Mouse (Mus musculus): ENCODE data around the gene Ctrb1.
A peak's percentile ranks its signal among the peaks of the same experiment; 100 is the strongest.

The Ctrb1 gene

DNA sequence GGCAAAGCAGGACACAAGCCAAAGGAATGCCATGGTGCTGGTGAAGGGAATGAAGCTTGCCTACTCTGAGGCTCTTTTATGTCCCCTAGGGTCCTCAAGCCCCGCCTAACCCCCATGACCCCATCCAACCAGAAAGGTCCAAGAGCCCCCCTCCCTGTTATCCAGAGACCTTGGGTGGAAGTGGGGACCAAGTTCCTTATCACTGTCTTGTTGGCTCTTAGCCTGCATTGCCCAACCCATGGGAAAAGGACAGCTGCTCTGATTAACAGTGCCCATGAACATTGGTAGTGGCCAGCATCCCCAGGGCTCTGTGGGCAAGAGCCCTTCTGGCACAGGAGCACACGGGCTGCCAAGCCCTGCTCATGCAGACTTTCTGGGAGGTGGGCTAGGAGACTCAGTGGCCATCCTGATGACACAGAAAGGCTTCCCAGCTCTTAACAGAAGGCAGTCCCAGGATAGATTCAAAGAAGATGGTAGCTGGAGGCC is at the start of gene Ctrb1:
TSS of gene Ctrb1 (minus strand) at position 51 of the 486 bp plus-strand sequence.
- no peak for DNase-seq

DNA sequence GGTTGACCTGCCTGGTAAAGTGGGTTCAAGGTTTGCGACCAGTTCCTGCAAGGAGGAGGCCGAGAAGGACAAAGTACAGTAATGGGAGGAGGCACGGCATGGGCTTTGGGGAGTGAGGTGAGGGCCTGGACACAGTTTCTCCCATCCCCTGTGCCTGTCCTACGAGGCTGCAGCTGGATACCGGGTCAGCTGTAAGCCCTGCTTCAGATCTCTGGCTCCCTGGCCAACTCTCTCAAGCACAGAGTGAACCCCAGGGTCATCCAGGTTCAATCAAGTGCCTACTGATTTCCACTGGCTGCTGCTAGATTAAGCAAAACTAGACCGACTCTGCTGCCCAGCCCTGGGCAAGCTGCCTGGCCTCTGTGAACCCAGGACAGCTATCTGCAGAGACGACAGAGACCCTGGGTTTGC is 49.5 kb upstream of the Ctrb1 start:
- DNase-seq, result peak; percentile 22 to 33

DNA sequence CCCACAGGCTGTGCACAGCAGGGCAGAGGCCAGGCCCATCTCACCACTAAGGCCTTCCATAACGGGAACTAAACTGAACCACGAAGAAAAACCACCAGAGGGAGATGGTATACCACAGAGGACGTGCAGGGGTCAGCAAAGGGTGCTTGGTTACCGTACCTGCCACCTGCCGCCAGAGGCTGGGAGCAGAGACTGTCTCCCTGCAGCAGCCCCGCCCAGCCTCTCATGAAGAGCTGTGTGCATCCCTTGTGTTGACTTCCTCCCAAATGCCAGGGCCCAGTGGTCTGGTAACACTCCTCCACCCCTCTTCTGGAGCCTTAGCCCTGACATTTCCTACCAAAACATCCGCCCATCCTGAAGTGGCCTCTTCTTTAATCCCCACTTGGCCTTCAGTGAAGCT is 48.8 kb upstream of the Ctrb1 start:
- peak in 1 of 2 experiments; percentile 28 for DNase-seq

DNA sequence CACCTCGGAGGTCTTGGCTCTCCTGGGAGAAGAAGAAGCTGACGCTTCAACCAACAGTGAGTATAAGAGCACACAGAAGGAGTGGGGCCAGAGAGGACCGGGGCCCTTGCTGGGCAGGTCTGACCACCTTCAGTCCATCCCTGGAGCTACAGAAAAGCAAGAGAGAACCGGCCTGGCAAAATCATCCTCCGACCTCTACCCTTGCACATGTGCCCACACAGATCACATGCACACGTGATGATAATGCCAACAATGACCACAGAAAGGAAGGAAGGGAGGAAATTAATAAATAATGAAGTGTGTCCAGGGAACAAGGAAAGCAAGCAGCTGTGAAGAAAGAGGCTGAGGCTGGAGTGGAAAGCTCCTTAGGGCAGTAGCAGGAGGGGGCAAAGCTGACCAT is 48.1 kb upstream of the Ctrb1 start:
- DNase-seq, result peak in 1 of 2 experiments; percentile 18

DNA sequence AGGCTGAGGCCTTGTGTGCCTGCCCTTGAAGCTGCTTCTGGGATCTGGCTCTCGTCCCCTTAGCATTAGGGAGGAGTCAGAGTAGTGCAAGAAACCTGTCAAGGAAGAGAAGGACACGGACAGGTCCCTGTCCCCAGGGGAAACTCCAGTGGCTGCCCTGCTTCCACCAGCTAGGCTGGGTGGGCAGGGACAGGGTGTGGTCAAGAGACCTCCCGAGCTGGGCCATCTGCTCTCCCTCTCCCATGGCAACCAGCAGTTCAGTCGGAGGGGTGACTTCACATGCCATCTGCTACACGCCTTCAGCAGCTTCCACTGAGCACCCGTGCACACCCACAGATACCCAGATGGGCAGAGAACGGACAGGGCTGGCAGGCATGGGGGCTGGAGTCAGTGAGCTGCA is 45.5 kb upstream of the Ctrb1 start:
- DNase-seq, result peak; percentile 61 to 67

DNA sequence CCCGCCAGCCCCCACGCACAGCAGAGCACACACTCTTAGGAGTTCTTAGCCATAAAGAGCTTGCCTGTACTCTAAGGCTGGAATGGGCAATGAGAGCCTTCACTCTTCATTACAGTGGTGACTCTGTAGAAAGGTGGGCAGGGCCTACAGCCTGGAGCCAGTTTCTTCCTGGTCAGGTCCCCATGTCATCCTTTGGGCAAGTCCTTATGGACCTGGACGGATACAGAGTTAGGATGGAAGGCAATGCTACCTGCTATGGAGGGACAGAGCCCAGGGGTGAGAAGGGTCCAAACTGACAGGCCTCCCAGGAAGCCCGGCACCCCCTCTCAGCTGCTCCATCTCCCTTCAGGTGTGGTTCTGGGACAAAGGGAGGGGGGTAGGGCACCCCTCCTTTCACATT is 45.0 kb upstream of the Ctrb1 start:
- no peak for DNase-seq

DNA sequence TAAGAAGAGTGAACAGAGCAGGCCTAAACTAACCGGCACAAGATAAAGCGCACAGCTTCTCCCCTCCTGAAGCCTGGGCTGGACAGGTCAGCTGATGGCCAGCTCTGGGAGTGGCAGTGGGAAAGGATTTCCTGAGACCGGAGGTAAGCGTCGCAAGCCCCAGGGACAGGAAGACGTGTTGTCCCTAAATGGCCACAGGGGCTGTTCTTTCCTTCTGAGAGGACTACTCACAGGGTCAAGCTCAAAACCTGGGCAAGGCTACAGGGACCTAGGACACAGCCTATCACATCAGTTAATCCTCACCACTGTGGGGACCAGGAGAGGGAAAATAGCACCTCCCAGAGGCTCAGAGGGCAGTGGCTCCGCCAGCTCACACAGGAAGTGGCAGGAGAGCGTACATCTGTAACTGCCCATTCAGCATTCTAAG is 44.5 kb upstream of the Ctrb1 start:
- DNase-seq, result peak in 1 of 2 experiments; percentile 30

DNA sequence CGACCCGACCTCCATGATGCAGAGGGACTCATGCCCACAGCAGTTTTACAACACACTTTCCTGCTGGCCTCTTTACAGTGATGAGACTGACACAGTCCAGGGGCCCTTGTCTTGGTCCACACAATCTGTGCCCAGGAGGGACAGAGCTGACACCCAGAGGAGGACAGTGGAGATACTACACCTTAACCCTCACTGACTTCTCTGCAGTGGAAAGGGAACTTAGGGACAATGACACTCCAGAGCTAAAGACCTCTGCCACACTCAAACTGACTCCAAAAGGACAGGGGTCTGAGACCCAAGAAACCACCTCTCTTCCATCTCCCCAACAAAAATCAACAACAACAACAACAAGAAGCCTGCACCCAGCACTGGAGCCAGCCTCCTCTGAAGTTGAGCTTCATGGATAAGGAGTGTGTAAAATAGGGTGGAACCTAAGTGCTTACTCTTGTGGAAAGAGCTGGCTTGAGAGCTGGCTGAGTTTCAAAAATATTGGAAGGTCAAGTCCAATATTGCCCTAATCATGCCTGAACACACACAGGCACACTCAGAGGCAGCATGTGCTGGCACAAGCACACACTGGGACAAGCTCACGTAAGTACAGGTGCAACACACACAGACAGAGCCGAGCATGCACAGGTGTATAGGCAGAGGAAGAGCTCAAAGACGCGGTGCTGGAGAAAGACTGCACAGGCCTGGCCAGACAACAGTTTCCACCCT is 43.6 kb upstream of the Ctrb1 start:
- peak in 1 of 2 experiments; percentile 29 for DNase-seq

DNA sequence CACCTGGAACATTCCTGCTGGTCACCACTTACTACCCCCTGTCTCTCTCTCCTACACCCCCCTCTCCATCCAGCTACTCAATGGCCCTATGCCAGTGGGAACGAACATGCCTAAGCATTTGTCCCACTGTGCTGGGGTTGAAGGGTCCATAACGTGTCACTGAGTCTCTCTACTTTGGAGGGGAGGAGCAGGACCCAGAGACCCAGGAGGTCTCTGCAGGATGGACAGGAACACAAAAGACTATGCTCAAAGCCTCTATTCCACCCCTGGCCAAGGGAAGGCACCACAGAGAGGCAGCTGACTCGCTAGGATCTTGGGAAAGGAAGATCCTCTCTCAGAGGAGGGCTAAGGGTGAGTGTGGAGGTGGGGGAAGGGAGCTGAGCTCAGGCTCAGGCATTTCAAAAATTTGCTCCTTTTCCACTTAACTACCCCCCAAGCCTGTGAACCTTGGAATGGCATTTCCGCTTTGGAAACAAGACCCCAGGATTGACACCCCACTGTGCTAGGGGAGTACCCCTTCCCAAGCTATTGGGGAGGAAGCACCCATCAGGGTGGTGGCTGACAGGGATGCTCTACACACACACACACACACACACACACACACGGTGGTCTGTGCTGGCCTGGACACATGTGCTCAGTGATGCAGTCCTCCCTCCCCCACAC is 42.9 kb upstream of the Ctrb1 start:
- peak in 1 of 2 experiments; percentile 15 for DNase-seq

DNA sequence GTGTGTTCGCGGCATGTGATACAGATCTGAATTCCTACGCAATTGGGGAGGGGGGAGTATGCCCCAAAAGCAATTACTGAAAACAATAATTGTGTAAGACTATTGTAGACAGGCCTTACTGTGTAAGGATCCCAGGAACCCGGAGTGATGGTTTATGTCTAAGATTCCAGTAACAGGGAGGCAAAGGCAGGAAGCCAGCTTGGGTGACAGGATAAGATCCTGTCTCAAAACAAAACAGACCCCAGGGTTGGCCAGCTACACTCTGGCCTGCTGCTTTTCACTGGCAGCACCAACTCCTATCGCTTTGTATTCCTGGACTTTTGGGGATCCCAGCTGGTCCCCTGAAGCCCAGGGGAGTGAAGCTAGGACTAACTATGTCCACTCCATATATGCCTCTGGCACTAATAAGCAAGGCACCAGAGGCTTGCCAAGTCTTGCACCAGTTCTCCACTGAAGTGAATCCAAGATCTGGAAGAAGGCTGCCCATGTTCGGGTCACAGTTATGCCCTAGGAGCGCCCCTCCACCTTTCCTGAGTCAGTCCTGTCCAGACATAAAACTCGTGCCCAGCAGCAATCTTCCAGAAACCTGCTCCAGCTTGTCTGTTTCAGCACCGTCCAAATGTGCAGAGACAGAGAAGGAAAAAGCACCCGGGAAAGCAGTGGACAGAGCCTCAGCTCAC is 41.7 kb upstream of the Ctrb1 start:
- no peak for DNase-seq

DNA sequence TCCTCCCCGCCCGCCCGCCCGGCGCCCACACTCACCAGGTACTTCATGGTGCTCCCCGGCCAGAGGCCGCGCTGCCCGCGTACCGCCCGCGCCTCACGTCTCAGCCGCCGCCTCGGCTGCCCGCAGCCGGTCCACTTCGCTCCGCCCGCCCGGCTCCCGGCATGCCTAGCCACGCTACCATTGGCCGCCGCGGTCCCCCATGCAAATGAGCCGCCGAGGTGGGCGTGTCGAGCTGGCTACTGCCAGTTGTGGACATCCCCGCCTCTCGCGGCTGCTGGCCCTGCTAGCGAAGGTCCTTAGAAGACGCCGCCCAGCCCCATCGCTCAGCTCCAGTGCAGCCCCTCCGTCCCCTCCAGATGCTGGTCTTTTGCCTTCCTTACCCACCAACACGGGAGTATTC is 41.2 kb upstream of the Ctrb1 start:
- DNase-seq, result peak; percentile 96 to 97

DNA sequence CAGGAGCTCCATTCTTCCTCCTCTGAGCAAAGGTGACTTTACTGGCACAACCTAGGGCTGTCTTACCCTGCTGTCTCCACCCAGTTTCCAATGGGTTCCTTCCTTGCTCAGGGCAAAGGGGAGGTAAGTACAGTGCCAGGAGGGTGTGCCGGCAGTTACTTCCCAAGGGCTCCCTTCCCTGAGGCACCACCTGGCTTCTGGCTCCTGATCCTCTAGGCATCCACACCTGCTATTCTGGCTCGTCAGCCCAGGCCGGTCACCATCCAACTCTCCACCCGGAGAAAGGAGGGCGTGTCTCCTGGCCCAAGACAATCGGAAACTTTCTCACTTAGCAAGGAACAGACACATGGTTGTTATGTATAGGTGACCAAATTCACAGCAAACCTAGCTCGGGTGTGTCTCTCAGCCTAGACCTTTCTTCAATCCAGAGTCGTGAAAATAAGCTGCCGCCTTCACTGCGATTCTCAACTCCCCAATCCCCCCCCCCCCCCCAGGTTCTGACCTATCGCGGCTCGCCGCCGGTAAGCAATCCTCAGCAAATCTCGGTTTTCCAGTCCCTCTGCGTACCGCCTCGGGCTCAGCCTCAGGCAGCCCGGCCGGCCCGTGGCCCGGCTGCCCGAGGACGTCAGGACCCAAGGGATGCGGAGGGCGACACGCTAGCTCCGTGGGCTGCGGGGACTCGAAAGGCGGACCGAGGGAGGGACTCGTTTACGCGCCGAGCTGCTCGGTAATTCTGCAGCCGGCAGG is 40.6 kb upstream of the Ctrb1 start:
- peak; percentile 55 to 65 for DNase-seq

DNA sequence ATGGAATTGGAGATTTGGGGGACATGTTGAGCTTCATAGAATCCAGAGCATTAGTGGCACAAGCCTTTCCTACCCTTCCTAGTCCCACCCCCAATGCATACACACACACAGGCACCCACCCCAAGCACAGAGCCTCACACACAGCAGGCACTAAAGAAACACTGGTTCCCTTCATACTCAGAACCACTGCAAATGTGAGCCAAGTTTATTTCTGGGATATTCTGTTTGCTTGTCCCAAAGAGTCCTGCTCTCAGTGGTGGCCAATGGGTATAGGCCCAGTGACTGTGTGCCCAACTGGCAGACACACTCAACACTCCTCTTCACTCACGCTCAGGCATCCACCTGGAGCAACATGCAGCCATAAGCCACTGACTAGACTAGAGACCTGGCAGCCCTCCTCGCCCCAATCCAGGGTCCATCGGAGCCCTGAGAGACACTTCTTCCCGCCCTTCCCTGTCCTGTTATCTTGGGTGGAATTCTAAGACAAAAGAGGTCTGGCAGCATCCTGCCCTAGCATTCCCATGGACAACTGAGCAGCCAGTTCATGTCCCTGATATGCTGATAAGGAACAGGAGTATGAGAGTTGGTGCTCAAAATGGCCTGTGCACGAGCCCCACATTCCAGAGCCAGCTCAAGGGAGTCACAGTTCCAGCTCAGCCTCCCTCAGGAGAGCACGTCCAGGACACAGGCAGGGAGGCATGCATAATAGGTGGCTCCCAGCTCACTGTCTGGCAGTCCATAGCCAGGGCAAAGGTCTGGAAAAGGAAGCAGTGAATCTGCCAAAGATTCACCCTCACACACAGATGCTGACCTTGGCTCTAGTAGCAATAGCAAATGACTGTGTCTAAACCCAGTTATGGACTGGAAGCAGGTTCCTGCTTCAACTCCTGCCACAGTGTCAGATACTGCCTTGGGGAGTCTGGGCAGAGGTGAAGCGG is 38.7 kb upstream of the Ctrb1 start:
- peak in 1 of 2 experiments; percentile 16 for DNase-seq

DNA sequence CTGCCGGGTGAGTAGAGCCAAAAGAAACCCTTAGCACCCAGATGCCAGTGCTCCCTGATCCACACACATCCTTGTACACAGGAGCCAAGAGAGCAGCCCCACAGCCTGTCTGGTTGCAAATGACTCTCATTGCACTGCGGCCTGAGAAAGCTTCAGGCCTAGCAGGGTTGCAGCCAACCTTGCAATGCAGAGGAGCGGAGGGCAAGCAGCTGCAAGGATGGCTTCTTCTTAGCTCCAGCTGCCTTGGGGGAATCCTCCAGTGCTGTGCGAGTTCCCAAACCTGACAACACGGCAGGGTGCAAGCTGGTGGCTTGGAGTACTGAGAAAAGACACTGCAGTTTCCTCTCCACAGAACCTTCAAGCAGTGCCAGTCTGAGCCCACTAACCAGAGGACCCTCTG is 37.7 kb upstream of the Ctrb1 start:
- peak in 1 of 2 experiments; percentile 12 for DNase-seq

DNA sequence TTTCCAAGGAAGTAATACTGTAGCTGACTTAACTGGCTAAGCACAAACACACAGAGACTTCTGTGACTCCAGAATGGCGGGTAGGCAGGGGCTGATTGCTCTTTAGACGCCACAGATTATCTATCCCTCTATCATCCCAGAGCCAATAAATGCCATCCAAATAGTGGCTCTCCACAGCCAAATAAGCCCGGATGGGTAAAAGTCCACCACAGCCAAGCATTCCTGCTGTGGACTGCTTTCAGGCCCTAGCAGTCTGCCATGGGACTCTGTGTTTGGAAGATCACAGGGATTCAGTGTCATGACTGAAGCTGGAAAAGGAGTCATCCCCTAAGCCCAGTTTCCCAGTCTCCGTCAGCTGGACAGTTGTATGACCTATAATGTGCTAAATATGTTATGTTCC is 36.7 kb upstream of the Ctrb1 start:
- DNase-seq, result no peak

DNA sequence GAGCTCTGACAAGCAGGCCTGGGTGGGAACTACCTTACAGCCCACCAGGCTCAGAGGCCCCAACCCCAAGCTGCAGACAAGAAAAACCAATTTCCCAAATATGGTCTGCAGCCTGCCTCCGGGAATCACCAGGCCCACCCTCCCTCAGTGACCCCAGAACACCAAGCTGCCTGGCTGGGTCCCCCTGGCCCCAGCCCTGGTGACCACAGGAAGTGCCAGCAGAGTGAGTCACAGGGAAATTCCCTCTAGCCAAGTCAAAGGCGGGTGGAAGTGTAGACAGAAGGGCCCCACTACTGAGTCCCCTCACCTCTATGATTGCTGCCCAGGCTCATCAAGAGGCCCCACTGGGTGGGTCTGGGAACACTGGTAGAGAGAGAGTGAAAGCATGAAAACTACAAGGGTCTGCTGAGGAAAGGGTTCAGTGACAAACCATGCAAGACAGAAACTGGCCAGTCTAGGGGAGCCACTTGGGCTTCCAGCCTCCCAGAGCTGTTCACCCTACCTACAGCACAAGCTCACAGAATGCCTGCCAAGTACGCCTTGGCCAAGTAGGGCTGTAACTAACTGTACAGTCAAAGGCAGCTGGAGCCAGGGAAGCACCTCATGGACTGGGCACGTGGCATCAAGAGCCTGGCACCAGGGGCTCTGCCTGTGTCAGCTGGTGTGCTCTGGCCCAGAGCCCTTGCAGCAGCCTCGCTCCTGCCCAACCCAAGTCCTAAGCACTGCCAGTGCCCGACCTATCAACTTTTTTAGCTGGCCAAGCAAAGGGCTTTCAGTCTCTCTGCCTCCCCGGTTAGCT is 35.5 kb upstream of the Ctrb1 start:
- DNase-seq, result peak; percentile 67 to 77

DNA sequence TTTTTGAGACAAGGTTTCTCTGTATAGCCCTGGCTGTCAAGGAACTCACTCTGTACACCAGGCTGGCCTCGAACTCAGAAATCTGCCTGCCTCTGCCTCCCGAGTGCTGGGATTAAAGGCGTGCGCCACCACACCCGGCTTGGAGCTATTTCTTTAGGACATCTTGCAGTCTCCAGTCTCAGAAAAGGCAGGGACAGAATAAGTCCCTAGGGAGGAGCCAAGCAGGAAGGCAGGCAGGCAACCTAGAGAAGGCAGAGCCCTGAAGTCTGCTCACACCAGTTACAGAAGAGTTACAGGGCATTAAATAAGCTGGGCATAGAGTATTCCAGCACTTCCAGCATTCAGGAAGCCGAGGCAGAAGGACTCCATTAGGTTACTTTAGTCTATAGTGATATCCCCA is 34.5 kb upstream of the Ctrb1 start:
- no peak for DNase-seq

DNA sequence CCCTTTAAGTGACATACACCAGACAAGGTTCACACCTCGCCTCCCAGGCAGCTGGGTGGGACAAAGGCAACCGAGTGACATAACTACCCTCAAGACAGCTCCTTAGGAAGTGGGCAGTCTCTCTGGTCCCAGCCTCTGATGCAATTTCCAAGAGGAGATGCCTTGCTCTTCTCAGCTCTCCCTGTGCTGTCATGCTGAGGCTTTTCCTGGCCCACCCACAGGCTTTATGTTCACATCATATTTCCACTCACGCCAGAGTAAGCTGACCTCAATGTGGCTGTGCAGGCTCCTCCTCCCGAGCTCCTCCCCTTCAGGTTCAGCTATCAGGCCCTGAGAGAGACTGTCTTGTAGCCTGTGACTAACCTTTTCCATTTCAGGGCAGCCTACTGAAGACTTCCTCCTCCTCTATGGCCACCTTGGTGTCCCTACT is 29.3 kb upstream of the Ctrb1 start:
- DNase-seq, result peak in 1 of 2 experiments; percentile 8

DNA sequence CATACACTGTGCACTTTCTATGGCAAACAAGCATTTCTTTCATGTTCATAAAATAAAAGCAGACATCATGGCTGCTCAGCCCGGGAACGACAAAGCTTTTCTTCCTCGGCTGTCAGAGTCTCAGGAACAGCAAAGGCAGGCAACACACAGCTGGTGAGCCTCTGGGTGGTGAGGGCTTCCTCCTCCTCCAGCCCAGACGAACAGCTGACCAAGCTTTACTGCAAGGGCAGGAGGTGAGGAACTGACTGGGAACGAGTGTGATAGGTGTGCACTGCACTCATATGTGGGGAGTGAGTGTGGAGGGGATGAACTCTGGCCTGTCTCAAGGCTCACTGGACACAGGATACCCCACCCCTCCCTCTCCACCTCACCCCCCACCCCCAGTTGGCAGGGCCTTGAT is 28.1 kb upstream of the Ctrb1 start:
- DNase-seq, result peak in 1 of 2 experiments; percentile 8

DNA sequence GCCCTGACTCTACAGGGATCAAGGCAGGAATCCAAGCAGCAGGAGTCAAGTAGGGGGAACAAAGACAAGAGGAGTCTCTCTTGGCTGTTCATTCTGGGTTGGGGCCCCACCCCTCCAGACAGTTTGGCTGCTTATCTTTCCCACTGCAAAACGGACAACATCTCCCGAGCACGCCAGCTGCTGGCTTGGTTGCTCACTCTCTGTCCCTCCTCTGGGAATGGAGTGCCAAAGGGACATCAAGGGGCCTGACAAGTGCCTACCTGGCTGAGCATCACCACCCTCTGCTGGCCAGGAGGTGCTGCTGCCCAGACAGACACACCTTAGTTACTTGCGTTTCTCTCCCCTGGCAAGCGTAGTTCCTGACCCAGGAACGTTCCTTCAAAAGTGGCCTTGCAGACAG is 27.1 kb upstream of the Ctrb1 start:
- peak; percentile 54 to 60 for DNase-seq

DNA sequence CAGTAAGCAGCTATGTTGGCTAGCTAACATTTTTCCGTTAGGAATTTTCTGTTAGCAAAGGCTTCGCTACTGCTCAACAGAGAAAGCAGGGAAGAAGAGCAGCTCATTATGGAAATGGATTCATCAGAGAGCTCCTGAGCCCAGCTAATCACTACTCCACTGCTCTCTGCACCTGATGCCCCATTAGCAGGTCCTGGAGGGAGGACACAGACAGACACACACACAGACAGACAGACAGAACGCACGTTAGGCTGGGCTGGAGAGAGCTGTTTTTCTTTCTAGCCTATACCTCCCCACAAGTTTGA is 26.6 kb upstream of the Ctrb1 start:
- no peak for DNase-seq

All from cerebellum, adult 18-20 months (tissue).